Mouse (Mus musculus) adrenal gland, adult 2 months (tissue): ENCODE measurements around the gene Ovol2. TPM values are rescaled to one million over a fixed set of nuclear protein-coding genes. Genes with fewer than 3 reads are reported as not detected.

Experiments used
- DNase-seq: peaks from one replicate; pipeline ENCODE4 v3.0.0; 2021
- polyA plus RNA-seq: library from polyadenylated mRNA; depleted of rRNA; stranded (reverse); fragments of >200 nt; gene quantifications from 2 replicates; pipeline ENCODE4 v1.2.3, GENCODE M21; 2012
- total RNA-seq, 2 experiments: library from RNA; stranded (reverse); gene quantifications; 2 replicates each; pipeline ENCODE4 v1.2.3; 2021

Ovol2 gene
- total and polyA plus RNA-seq, 3 experiments: not detected

DNA sequence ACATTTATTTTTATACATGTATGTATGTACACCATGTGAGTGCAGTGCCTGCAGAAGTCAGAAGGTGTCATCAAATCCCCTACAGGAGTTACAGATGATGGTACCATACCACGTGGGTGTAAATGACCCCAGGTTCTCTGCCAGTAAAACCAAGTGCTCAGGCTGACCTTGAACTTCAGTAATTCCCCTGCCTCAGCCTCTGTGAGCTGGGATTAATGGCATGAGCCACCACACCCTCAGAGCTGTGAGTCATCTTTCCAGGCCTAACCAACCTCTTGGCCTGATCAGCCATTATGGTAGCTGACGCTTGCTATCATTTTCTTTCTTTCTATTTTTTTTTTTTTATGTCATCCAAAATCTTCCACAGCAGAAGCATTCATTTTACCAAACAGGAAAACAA is 20.6 kb downstream of the Ovol2 start:
- DNase-seq: no peak

DNA sequence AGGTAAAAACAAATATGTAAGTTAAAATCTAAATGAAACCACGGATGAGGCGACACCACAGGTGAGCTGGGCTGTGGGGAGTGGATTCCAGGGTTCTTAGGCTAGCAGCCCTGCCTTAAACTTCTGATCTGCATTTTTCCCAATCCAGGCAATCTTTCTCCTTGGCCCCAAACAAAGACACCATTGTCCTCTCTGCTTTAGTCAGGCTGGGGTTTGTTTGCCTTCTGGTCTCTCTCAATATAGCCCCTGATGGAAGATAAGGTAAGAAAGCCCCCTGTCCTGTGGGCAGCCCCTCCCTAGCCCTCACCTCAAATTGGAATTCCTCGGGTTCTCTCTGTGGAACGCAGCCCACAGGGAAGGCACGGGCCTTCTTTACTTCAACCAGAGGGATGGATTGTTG is 21.7 kb downstream of the Ovol2 start:
- no peak for DNase-seq

DNA sequence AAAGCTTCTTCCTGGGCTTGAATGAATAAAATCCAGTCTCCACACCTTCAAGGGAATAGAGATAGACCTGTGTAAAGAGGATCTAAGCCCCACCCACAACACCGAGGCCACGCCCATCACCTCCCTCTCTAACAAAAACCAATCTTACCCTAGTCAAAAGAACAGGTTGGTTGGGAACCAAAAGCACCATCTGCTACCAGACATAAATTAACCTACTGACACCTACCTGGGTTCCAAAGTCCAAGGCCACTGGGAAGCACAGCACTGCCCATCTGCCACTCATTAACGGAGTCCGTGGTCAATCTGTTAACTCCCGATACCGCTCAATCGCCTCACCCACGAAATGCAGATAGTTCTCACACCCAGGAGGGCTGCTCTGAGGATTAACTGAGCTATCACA is 23.4 kb downstream of the Ovol2 start:
- no peak for DNase-seq

DNA sequence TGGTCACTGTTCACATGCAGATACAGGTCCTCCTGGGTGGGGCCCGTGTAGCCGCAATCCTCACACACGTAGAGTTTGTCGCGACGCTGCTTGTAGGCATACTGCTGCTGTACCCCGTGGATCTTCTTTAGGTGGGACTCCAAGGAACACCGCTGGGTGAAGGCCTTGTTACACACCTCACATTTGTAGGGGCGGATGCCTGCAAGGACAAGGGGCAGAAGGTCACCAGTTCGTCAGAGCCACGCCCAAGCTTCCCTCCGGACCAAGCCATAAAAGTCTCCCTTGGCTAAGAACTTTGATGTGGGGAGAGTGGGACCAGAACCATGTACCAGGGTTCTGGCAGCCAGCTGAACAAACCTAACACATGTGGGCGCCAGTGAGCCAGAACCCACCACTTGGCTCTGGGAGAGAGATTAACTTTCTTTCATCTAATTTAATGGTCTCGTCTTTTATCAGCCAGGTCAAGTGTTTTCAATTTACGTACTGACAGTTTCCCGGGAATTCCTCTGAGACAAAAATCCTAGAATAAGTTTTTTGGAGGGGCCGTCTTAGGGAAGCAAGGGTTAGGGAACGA is 26.1 kb downstream of the Ovol2 start:
- DNase-seq: no peak

DNA sequence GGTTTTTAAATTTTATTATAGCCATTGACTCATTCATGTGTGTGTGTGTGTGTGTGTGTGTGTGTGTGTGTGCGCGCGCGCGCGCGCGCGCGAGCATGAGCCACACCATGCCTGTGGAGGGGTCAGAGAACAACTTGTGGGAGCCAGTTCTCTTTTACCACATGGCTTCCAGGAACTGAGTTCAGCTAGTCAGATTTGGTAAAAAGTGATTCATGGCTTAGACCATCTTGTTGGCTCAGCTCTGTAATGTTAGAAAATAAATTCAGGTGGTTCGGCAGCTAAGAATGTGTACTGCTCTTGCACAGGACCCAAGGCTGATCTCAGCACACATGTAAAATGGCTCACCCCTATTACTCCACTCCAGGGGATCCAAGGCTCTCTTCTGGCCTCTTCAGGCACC is 30.8 kb downstream of the Ovol2 start:
- DNase-seq: no peak

DNA sequence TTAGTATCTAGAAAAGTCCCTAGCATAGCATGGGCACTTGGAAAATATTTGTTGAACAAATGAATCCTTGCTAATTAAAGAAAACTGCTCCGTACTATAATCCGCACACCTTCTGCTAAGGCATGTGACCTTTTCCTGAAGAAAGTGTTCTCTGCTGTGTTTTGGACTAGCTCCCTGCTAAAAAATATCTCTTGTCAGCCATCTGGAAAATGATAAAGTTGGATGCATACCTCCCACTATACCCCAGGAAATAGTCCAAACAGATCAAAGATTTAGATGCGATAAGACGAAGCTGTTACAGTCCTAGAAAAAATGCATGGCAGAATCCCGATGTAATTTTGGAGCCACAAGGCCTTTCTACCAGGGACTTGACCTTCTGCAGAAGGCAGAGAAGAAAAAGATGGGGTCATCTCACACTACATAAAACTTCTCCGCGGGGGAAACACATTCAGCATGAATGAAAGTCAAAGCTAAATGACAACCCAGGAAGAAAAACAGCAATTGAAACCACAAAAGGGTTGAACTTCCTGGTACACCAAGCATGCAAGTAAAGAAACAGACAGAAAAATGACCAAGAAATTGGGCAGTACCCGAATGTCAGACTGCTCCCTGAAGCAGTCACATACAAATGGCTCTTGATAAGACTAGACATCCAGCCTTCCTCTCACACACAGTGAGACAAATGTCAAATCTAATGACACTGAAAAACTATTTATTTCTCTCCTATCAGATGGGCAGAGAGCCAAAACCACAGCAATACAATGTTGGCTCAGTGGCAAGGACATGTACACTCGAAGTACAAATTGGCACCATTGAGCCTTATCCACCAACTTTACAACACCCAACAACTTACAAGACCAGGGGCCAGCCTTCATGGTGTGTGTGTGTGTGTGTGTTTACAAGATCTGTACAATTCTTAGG is 31.9 kb downstream of the Ovol2 start:
- DNase-seq: peak; percentile 59

DNA sequence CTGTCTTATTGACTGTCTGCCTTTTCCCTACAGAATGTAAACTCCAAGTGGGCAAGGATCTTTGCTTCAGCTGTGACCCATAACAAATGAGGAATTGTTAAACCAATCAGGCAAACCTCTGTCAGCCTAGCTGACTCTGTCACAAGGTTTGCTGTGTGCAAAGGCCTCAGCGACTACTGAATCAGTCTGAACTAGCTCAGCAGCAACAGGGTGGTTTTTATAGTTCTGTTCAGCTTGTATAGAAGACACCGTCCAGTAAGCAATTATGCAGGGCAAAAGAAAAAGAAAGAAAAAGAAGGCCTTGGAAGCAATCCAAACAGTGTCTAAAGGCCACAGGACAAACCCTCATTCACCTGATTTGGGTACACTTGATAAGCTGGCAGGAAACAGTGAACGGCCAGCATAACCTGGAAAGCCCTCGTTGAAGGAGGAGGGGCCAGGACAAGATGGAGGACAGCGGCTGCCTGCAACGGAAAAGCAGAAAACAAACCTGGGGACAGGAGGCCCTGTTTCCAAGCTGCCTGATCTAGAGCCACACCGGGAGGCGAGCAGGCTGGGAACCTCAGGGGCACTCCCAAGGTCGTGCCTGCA is 36.7 kb downstream of the Ovol2 start:
- DNase-seq: peak; percentile 20

DNA sequence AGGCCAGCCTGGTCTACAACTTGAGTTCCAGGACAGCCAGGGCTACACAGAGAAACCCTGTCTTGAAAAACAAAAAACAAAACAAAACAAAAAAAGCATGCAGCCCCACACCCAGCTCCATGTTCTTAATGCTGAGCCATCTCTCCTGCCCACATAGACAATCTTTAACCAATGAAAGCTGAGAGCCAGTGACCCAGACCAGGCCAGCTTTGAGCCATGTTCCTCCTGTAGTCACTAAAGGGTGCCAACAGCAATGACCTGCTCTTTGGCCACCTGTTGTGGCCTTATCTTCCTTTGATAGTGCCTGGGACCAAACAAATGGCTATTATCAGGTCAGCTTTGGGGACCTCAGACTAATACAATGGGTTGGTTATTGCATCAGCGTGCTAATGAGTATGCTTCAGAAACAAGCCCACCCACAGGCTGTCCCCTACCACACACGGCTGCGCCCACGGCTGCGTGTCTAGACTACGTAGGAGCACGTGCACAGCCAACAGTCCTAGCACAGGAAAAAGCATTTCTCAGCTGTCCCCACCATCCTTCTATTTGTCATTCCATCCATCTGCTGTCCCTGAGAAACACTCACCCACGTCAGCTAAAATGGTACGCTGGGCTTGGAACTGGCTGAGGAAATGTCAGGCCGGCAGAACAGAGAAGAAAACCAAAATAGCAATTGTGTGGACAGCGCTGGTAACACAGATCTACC is 40.2 kb downstream of the Ovol2 start:
- DNase-seq: no peak

DNA sequence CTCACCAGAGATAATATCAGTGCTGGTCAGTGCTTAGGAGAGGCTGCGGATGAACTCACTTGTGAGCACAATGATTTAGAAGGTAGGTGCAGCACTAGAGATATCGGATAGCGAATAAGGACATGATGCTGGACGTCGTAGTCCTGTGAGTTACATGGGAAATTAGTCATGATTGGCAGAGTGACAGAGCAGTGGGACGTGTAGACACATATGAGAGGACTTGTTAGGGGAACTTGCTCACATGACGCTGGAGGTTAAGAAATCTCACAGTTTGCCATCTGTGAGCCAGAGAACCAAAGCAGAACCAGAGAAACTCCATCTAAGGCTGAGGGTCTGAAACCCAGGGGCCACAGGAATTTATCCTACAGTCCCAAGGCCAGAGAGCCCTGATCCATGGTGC is 41.6 kb downstream of the Ovol2 start:
- no peak for DNase-seq

DNA sequence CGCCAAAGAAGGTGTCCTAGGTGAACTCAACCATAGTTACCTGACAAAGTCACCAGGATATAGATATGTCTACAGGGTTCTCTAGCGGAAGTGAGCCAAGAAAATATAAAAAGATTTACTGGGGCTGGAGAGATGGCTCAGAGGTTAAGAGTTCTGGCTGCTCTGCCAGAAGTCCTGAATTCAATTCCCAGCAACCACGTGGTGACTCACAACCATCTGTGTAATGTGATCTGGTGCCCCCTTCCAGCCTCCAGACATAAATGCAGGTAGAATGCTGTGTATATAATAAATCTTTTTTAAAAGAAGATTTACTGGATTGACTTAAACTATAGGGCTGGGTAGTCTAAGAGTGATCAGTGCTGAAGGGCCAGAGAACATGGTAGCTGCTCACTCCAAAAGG is 50.5 kb downstream of the Ovol2 start:
- no peak for DNase-seq

DNA sequence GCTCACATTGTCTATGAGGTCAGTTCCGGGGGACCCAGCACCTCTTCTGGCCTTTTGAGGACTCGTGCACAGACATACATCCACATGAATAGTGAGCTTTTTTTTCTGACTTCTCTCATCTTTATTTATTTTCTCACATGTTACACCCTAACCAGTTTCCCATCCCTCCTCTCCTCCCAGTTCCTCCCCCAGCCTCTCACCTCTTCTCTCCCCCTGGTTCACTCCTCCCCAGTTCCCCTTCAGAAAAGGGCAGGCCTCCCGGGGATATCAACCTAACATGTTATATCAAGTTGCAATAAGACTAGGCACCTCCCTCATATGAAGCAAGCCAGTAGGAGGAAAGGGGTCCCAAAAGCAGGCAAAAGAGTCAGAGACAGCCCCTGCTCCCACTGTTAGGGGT is 51.4 kb downstream of the Ovol2 start:
- no peak for DNase-seq

DNA sequence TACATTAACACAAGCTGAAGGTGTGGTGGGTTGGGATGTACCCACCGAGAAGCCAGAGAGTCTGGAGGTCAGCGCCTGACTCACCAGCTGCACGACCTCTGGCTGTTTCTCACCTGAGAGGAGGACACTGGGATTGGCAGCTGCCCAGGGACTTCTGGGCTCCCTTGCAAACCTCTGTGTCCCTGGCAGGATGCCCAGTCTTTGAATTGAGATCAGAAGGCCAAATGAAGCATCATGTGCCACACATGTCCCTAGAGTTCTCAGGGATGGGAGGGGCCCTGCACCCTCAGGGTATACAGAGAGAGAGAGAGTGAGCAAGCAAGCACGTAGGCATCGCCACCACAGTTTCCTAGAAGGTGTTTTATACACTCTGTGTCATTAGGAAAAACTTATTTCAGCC is 52.2 kb downstream of the Ovol2 start:
- peak; percentile 94 for DNase-seq

DNA sequence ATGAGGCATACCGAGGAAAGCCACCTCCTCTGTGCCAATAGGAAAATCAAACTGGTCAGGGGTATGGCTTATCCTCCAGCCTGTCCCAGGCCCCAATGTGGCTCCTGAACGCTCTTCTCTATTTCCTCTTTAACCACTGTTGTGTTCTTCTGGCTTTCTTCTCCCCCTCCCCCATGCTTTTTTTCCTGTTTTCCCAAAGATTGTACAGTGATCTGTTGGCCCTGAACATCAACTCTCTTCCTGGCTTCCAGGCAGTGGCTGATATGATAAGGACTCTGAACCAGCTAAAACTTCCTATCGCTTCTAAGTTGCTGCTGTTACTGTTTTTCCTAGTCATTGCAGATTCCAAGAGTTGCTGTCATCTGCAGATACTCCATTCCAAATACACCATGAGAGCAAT is 55.1 kb downstream of the Ovol2 start:
- no peak for DNase-seq

DNA sequence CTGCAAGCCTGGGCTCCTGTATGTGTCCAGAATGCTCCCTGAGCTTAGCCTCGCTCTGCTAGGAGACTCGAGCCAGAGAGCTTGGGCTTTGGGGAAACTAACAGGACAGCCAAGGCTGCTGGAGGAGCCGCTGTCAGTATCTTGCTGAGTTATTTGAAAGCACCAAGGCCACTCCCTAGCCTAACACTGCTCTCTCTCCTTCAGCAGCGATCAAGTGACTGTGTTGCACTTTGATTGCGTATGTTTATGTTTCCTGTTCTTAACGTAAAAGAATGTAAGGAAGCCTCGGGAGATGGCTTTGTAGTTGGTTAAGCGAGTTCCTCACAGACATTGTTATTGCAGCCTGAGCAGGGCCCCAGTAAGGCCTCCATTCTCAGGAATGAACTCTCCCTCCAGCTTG is 57.2 kb downstream of the Ovol2 start:
- peak; percentile 74 for DNase-seq

DNA sequence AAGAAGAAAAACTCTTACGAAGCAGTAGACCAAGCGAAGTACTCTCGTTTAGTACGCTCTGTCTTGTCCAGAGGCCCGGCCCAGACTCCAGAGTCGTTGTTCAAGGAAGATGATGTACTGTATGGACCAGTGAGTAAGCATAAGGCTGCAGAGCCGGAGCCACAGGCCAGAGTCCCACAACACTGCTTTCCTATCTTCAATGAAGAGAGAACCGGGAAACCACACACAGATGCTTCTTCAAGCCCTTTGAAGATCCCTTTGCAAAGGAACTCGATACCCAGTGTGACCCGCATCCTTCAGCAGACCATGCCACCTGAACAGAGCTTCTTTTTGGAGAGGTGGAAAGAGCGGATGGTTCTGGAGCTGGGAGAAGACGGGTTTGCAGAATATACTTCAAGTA is 59.9 kb downstream of the Ovol2 start:
- no peak for DNase-seq

DNA sequence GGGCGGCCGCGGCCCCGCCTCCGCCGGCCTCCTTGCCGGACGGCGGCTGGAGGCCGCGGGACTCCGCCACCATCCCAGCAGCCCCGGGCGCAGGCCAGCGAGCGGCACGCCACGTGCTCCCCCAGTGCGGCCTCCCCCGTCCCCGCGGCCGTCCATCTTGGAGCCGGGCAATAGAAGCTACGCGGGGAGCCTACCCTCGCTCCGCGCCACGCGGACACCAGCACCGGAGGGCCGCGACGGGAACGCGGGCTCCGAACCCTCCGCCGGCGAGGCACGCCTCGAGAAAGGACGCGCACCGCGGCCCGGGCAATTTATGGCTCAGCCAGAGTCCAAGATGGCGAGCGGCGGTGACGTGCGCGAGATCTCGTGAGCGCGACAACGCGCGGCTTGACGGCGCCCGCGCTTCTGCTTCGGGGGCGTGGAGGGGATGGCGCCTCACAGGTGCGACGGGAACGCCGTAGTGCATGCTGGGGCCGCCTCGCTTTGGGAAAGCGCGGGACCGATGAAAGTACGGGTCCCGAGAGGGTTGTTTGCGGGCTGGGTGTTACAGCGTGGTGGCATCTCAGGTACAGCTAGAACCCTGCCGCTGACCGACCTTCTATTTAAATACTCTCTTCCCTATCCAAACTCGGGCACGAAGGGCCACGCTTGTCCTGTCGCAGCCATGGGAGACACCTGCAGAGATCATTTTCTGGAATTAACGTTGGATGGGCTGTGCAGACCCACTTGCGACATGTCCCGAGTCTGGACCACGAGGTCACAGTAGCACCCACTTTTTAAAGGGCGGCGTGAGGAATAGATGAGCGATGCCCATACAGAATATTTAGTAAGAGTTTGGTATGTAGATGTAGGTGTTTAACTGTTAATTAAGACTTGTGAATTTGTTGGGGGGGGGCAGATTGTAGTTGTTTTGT is 61.2 kb downstream of the Ovol2 start, which contains the start of the genes Mgme1 and Snx5:
Gene Mgme1, plus strand, starts transcription at position 157 of the 914 bp plus-strand sequence.
Gene Snx5, minus strand, starts transcription at position 400 of the 914 bp plus-strand sequence.
- peak; percentile 96 for DNase-seq

DNA sequence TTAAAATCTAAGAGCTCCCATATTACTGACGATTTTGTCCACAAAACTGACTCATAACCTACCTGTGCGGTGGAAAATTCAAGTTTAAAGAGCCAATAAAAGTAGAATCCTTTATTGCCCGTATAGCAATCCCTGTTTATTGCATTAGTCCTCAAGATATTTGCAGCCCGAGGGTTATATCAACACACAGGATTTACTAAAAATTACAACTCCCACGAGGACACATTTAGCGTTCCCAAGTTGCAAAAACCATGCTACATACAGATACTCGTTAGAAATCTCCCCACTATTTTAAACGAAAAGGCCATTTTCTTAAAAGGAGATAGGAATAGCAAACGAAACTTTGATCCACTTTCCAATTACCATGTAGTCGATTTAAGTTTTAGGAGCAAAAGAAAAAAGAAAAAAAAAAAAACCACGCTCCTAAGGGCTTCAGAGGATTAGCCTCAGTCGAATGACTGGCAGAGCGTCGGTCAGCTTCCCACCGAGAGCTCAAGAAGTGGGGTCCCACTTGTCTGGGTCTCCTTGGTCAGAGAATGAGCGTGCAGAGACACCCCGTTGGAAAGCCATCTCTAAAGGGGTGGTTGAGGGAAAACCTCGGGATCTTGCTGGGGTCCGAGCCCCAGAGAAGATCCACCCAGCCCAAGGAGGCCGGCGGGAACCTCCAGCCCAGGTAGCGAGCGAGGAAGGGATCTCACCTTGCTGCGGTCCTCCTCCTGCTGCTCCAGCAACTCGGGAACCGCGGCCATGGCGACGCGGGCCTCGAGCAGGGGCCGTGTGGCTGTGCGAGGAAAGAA is 62.1 kb downstream of the Ovol2 start:
- DNase-seq: no peak

DNA sequence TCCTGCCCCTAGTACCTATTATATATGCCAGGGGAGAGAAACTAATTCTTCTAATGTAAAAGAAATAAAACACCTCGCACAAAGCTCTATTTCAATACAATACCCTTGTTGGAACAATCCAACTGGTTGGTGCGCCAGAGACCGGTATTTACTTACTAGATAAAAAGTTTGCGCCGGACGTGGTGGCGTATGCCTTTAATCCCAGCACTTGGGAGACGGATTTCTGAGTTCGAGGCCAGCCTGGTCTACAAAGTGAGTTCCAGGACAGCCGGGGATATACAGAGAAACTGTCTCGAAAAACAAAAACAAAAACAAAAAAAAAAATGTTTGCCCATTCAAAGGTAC is 62.7 kb downstream of the Ovol2 start:
- no peak for DNase-seq

DNA sequence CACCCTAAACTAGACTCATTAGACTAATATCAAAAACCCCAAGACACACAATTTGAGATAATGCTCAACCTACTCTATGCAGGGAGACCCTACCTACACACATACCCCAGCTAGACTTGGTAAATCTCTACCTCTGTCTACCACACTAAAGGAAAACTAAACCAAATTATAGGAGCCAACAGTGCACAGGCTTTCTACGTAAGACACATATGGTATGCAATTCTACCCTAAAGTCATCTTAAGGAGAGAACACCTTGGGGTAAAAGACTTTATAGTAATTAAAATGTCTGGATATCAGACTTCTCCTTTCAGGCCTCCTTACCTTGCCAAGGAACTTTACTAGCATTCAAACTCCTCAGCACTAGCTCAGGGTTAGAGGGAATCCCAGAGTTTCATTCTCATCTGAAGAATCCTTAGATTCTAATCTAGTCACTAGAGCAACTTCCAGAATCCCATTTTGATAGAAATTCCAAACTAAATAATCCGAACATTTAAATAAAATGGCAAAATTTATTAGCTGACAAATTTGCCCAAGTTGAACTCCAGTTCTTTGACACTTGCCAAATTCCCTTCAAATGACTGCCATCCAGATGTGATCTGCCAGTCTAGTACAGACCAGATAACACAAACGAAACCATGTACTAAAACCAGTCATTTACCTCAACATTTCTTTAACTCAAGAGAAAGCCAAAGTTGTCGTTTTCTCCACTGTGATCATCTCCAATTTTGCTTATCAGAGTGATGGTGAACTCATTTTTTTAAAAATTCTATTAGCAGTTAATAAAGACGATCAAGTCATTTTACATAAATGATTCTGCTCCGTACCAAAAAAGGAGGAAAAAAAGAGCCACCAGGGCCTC is 63.3 kb downstream of the Ovol2 start:
- DNase-seq: no peak

DNA sequence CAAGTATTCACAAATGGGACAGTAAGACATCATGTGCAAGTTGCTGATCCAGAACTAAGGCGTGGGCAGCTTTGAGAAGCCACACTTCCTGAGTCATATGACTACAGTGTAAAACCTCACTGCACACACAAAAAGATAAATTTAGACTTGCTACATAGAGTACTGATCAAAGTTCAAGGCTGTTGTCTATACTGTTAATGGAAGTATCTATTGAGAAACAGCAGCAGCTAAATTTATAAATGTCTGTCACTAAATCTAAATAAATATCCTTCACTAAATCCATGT is 64.3 kb downstream of the Ovol2 start:
- DNase-seq: no peak
